Mouse (Mus musculus) CH12.LX (cell line): ENCODE data around the gene Pigr. TPM values are rescaled to one million over a fixed set of nuclear protein-coding genes. Genes with fewer than 3 reads are reported as not detected.

ENCODE experiments used
- DNase-seq: peaks from one replicate; pipeline ENCODE4 v3.0.0-alpha.2; 2013; ENCODE audit errors: extremely low read depth
- H3K27ac ChIP-seq: 2 replicates; pipeline ENCODE4 v1.5.1; 2012; ENCODE audit warnings: low read depth, mild to moderate bottlenecking, control low read depth, moderate library complexity; ENCODE audit not compliant: insufficient read depth
- H3K27me3 ChIP-seq: replicated peaks from 2 replicates; pipeline ENCODE3; 2012; ENCODE audit warnings: inconsistent platforms
- H3K36me3 ChIP-seq, 2 experiments: replicated peaks in 1 of 2; 2 replicates each; pipeline versions ENCODE3 to v1.6.1; 2012; ENCODE audit warnings: inconsistent platforms in 1 of 2, low read length in 1 of 2, mild to moderate bottlenecking in 1 of 2, mixed read lengths in 1 of 2, moderate library complexity in 1 of 2; ENCODE audit not compliant: control insufficient read depth in 1 of 2, insufficient read depth in 1 of 2
- H3K4me1 ChIP-seq, 2 experiments: 2 replicates each; pipeline ENCODE4 v1.6.1; 2012; ENCODE audit warnings: inconsistent platforms in 1 of 2, moderate library complexity in 1 of 2; ENCODE audit not compliant: insufficient read depth in 2 of 2, control insufficient read depth in 1 of 2
- H3K4me2 ChIP-seq: 2 replicates; pipeline ENCODE4 v1.6.1; 2012; ENCODE audit warnings: low read depth, mild to moderate bottlenecking, control low read depth; ENCODE audit not compliant: poor library complexity, insufficient read depth, severe bottlenecking
- H3K4me3 ChIP-seq, 3 experiments: fragments of 150-350 bp in 1 of 3; sonication (generic) in 1 of 3; replicated peaks in 1 of 3; 2 replicates each; pipeline versions ENCODE3 to v1.5.1; 2011 to 2012; ENCODE audit warnings: low read depth in 2 of 3, low read length in 2 of 3, mild to moderate bottlenecking in 2 of 3, moderate library complexity in 2 of 3, control low read depth in 1 of 3, improper control_type of control experiment in 1 of 3, inconsistent platforms in 1 of 3, mixed read lengths in 1 of 3; ENCODE audit not compliant: poor library complexity in 1 of 3
- H3K79me2 ChIP-seq: replicated peaks from 2 replicates; pipeline ENCODE4 v1.6.1; 2012; ENCODE audit warnings: mild to moderate bottlenecking, moderate library complexity; ENCODE audit not compliant: control insufficient read depth, poor library complexity, insufficient read depth, severe bottlenecking; ENCODE audit errors: extremely low read depth
- H3K9ac ChIP-seq: 2 replicates; pipeline ENCODE4 v1.6.1; 2012; ENCODE audit warnings: low read depth, mild to moderate bottlenecking, control low read depth, moderate library complexity; ENCODE audit not compliant: insufficient read depth
- H3K9me3 ChIP-seq: replicated peaks from 2 replicates; pipeline ENCODE3; 2012; ENCODE audit warnings: low read length, inconsistent platforms, mixed read lengths
- BHLHE40 ChIP-seq: IDR thresholded peaks from 2 replicates; pipeline ENCODE4 v1.6.1; 2011; ENCODE audit warnings: mild to moderate bottlenecking, low read depth, low read length, improper control_type of control experiment
- CHD1 ChIP-seq: IDR thresholded peaks from 2 replicates; pipeline ENCODE4 v1.6.1; 2012; ENCODE audit warnings: low read depth, low read length, improper control_type of control experiment, inconsistent platforms
- CHD2 ChIP-seq: IDR thresholded peaks from 2 replicates; pipeline ENCODE4 v1.6.1; 2011; ENCODE audit warnings: low read length, improper control_type of control experiment
- E2F4 ChIP-seq: IDR thresholded peaks from 2 replicates; pipeline ENCODE4 v1.6.1; 2011; ENCODE audit warnings: low read depth, low read length, improper control_type of control experiment; ENCODE audit not compliant: insufficient replicate concordance
- HCFC1 ChIP-seq: IDR thresholded peaks from 2 replicates; pipeline ENCODE4 v1.6.1; 2012; ENCODE audit warnings: low read depth, mild to moderate bottlenecking, inconsistent platforms, low read length, improper control_type of control experiment
- IRF4 ChIP-seq: IDR thresholded peaks from 2 replicates; pipeline ENCODE4 v1.6.1; 2014; ENCODE audit warnings: low read depth, mild to moderate bottlenecking, inconsistent platforms, low read length, improper control_type of control experiment
- JUN ChIP-seq: IDR thresholded peaks from 2 replicates; pipeline ENCODE4 v1.6.1; 2011; ENCODE audit warnings: low read depth, mild to moderate bottlenecking, low read length, improper control_type of control experiment, moderate library complexity; ENCODE audit not compliant: insufficient read depth
- JUND ChIP-seq: conservative IDR thresholded peaks from 2 replicates; pipeline ENCODE4 v1.6.1; 2011; ENCODE audit warnings: low read depth, low read length, improper control_type of control experiment
- MYC ChIP-seq: IDR thresholded peaks from 2 replicates; pipeline ENCODE4 v1.6.1; 2011; ENCODE audit warnings: low read depth, mild to moderate bottlenecking, improper control_type of control experiment, low read length
- NRF1 ChIP-seq: IDR thresholded peaks from 2 replicates; pipeline ENCODE4 v1.6.1; 2014; ENCODE audit warnings: low read depth, mild to moderate bottlenecking, inconsistent platforms, low read length, improper control_type of control experiment, moderate library complexity
- POLR2A ChIP-seq: IDR thresholded peaks from 2 replicates; pipeline ENCODE4 v1.6.1; 2011; ENCODE audit warnings: low read depth, mild to moderate bottlenecking, improper control_type of control experiment, low read length
- POLR2AphosphoS2 ChIP-seq: IDR thresholded peaks from 2 replicates; pipeline ENCODE4 v1.6.1; 2011; ENCODE audit warnings: low read depth, low read length, improper control_type of control experiment
- RAD21 ChIP-seq: IDR thresholded peaks from 2 replicates; pipeline ENCODE4 v1.6.1; 2011; ENCODE audit warnings: low read depth, mild to moderate bottlenecking, low read length, improper control_type of control experiment, moderate library complexity
- RCOR1 ChIP-seq: conservative IDR thresholded peaks from 2 replicates; pipeline ENCODE4 v1.6.1; 2012; ENCODE audit warnings: low read depth, mild to moderate bottlenecking, inconsistent platforms, low read length, improper control_type of control experiment
- SMC3 ChIP-seq: IDR thresholded peaks from 2 replicates; pipeline ENCODE4 v1.6.1; 2011; ENCODE audit warnings: low read depth, low read length, improper control_type of control experiment
- TCF12 ChIP-seq: IDR thresholded peaks from 2 replicates; pipeline ENCODE4 v1.6.1; 2014; ENCODE audit warnings: low read depth, mild to moderate bottlenecking, inconsistent platforms, low read length, improper control_type of control experiment
- USF1 ChIP-seq: IDR thresholded peaks from 2 replicates; pipeline ENCODE4 v1.6.1; 2014; ENCODE audit warnings: low read depth, mild to moderate bottlenecking, inconsistent platforms, low read length, improper control_type of control experiment
- ZNF384 ChIP-seq: IDR thresholded peaks from 2 replicates; pipeline ENCODE4 v1.6.1; 2012; ENCODE audit warnings: low read depth, low read length, improper control_type of control experiment, inconsistent platforms
- dilution Hi-C: fragments of 300-500 bp; cut with MboI; formaldehyde crosslinking; loops from 2 replicates; pipeline ENCODE4 v1.14.3; 2020; ENCODE audit warnings: low sequenced_read_pairs; ENCODE audit not compliant: extremely low pct_unique_long_range_greater_than_20kb, extremely low pct_ligation_motif_present
- in situ Hi-C: fragments of 300-500 bp; cut with MboI; formaldehyde crosslinking; loops from 3 replicates; pipeline ENCODE4 v1.14.3; 2019; ENCODE audit warnings: low sequenced_read_pairs, low pct_ligation_motif_present, low pct_unique_long_range_greater_than_20kb, mixed read lengths
- polyA plus RNA-seq: library from polyadenylated mRNA; unstranded; fragments of >175 nt; gene quantifications from 2 replicates; pipeline ENCODE4 v1.2.1, GENCODE M21; 2012; ENCODE audit warnings: low read depth; ENCODE audit not compliant: insufficient read length
- total RNA-seq, 2 experiments: library from RNA; depleted of rRNA; stranded (reverse); fragments of 300-350 nt in 1 of 2; fragments of >200 nt in 1 of 2; gene quantifications; 2 replicates each; pipeline ENCODE4 v1.2.3; 2012 to 2014

The Pigr gene
- total and polyA plus RNA-seq, 3 experiments = 0.04 to 0.21 TPM; not detected in 1

GRCm38 (mm10) chr1:130810906-130811305 lies 15.6 kb upstream of the Pigr start:
- Histone ChIP-seq H3K4me1 (no peaks in the 10 kb centered on the region), H3K27me3 (no peaks in the 10 kb centered on the region), H3K9ac (no peak overlapping the region), H3K4me3 (no peak overlapping the region), H3K4me2 (no peak overlapping the region), H3K9me3 (no peaks in the 10 kb centered on the region), H3K27ac (no peak overlapping the region), H3K36me3 (peaks cover 0 to 12% of the 10 kb centered on the region in 2 experiments), H3K79me2 (no peaks in the 10 kb centered on the region)
- TF ChIP-seq RCOR1 (no peak), CHD1 (no peak), BHLHE40 (no peak), SMC3 (no peak), USF1 (no peak), RAD21 (no peak), POLR2A (no peak), MYC (no peak), JUN (no peak), HCFC1 (no peak), IRF4 (no peak), E2F4 (no peak), TCF12 (no peak), NRF1 (no peak), JUND (no peak)
- in situ Hi-C loops (no loop called here), dilution Hi-C loops (no loop called here)
- no peak for DNase-seq

- in situ Hi-C loops = no loop called here
Observed at GRCm38 (mm10) chr1:130811316-130811715, 15.2 kb upstream of the Pigr start.

More at GRCm38 (mm10) chr1:130811316-130811715, 15.2 kb upstream of the Pigr start:
- no peak overlapping the region for H3K9ac ChIP-seq
- no peak overlapping the region for H3K4me3 ChIP-seq
- no peaks in the 10 kb centered on the region for H3K9me3 ChIP-seq
- H3K4me1 ChIP-seq = no peaks in the 10 kb centered on the region
- H3K36me3 ChIP-seq = peaks cover 0 to 12% of the 10 kb centered on the region in 2 experiments
- dilution Hi-C loops = no loop called here
- H3K4me2 ChIP-seq = no peak overlapping the region
- TF ChIP-seq POLR2AphosphoS2 = no peak
- no peak for TF ChIP-seq USF1
- TF ChIP-seq CHD2 = no peak
- TF ChIP-seq E2F4 = no peak
- TF ChIP-seq ZNF384 = no peak
- no peaks in the 10 kb centered on the region for H3K27me3 ChIP-seq
- H3K27ac ChIP-seq = no peak overlapping the region
- DNase-seq = no peak
- no peaks in the 10 kb centered on the region for H3K79me2 ChIP-seq
